In genomic region chr9:61385753-61386152, GRCm38 (mm10) we compare ENCODE assay signal across 8 mouse cellular contexts. TPM values are rescaled to one million over a fixed set of nuclear protein-coding genes. Genes with fewer than 3 reads are reported as not detected.
DNase-seq lines count a peak whose midpoint lies in the region; ATAC-seq lines count a peak whose summit lies in the region.

No protein-coding gene starts in this region.

- H3K36me3 ChIP-seq in kidney, embryonic 14.5 days (ENCODE audit: control insufficient read depth, insufficient read depth, low read length): peaks cover 54% of the 10 kb centered on the region
- H3K36me3 ChIP-seq in limb, embryonic 10.5 days: peaks cover 90% of the 10 kb centered on the region

- H3K27ac ChIP-seq in kidney, embryonic 14.5 days (ENCODE audit: low read depth, low read length): no peak overlapping the region
- peak overlapping the region; percentile 53 for H3K27ac ChIP-seq in limb, embryonic 10.5 days

- no peak overlapping the region for H3K4me3 ChIP-seq in kidney, embryonic 14.5 days (ENCODE audit: low read length)
- H3K4me3 ChIP-seq in limb, embryonic 10.5 days: peak overlapping the region; percentile 32

- H3K9ac ChIP-seq in kidney, embryonic 14.5 days (ENCODE audit: low read depth, low read length): no peak overlapping the region

- no peak for ATAC-seq in kidney, embryonic 14.5 days (ENCODE audit: low FRiP score, low TSS enrichment)

- peaks cover 58% of the 10 kb centered on the region for H3K4me1 ChIP-seq in kidney, embryonic 14.5 days (ENCODE audit: control insufficient read depth, insufficient read depth, low read length)
- H3K4me1 ChIP-seq in limb, embryonic 10.5 days: peaks cover 86% of the 10 kb centered on the region

- no peak overlapping the region for H3K4me2 ChIP-seq in kidney, embryonic 14.5 days (replicated peaks; ENCODE audit: low read depth, low read length)

- 14% methylated on average over 8 of the region's 8 CpGs for whole genome bisulfite sequencing in kidney, embryonic 14.5 days
- WGBS in limb, embryonic 10.5 days: 15% methylated on average over 8 of the region's 8 CpGs

- peak; percentile 15 for DNase-seq in kidney, adult 11 months
- DNase-seq in brain, adult 2 months (ENCODE audit: low read depth, low spot score): peak; percentile 40
- no peak for DNase-seq in limb, embryonic 10.5 days (ENCODE audit: low spot score)
- DNase-seq in monocyte, adult 2 months (ENCODE audit: low read depth in 1 of 2, low spot score in 2 of 2): peak; percentile 73 to 80
- no peak for DNase-seq in kidney, postnatal 10 days
- DNase-seq in cerebellum, postnatal 4 days (ENCODE audit: low spot score in 2 of 2): no peak
- DNase-seq in retina, postnatal 1 day: no peak

- no peaks in the 10 kb centered on the region for H3K9me3 ChIP-seq in kidney, embryonic 14.5 days (ENCODE audit: control insufficient read depth, low read length)
- no peaks in the 10 kb centered on the region for H3K9me3 ChIP-seq in limb, embryonic 10.5 days (replicated peaks)

- no peaks in the 10 kb centered on the region for H3K27me3 ChIP-seq in kidney, embryonic 14.5 days (ENCODE audit: control insufficient read depth, insufficient read depth, low read length)
- peaks cover 24% of the 10 kb centered on the region; the same call in 1 of the 2 replicates for H3K27me3 ChIP-seq in limb, embryonic 10.5 days (ENCODE audit: low read depth, poor library complexity, severe bottlenecking)

RNA-seq across cellular contexts. Expression of gene Tle3, which starts 13.6 kb away (rescaled TPM):
- polyA plus RNA-seq in kidney, embryonic 14.5 days (2014; fragmentation: Nextera tagmentation; extraction: Ambion mirVana): 29.6 and 33.7 TPM in 2 replicates
- 53.4 and 55.7 TPM in 2 replicates for polyA plus RNA-seq in limb, embryonic 10.5 days (2016; fragmentation: Nextera tagmentation; extraction: Ambion mirVana)

Comparison
In these comparisons a context has a peak if more than half of its experiments do, and no peak if none do; other contexts are left out.
1. DNase-seq: peak in kidney, adult 11 months (single experiment), brain, adult 2 months (single experiment) and monocyte, adult 2 months (2 of 2); none in limb, embryonic 10.5 days (single experiment), kidney, postnatal 10 days (single experiment), cerebellum, postnatal 4 days (0 of 2) and retina, postnatal 1 day (single experiment).